Comparison of ENCODE assay signal across 8 mouse cellular contexts in the genomic region with DNA sequence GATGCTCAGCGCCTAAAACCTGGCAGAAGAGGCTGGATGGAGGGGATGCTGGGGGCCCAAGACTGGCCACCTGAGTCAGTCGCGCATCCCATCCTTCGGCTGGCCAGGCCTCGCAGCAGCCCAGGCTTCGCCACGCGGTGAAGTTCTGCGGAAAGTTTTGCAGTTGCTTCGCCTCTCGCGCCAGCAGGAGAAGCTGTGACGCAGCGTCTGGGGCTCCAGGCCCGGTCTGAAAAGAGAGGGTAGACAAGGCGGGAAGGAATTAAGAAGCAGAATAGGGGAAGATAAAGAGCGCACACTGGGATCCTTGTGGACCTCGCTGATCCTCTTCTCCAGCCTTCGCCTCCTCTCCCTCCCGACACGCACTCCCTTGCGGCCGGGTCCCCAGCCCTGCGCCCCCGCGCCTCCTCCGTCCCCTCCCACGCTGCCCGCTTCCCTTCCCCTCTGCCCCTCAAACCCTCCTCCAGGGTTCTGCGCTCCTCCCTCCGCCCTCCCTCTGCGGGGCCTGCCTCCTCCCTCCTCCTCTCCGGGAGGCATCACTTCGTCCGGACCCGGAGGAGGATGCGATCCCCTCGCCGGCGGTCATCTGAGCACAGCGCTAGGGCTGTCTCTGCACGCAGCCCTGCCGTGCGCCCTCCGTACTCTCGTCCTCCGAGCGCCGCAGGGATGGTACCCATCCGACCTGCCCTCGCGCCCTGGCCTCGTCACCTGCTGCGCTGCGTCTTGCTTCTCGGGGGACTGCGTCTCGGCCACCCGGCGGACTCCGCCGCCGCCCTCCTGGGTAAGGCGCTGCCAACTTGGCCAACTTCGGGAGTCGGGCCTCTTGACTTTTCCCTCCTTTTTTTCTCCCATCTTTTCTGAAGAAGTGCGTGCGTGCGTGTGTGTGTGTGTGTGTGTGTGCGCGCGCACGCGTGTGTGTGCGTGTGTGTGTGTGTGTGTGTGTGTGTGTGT. TPM values are rescaled to one million over a fixed set of nuclear protein-coding genes. Genes with fewer than 3 reads are reported as not detected.
DNase-seq lines count a peak whose midpoint lies in the region; ATAC-seq and TF ChIP-seq lines count a peak whose summit lies in the region.

A gene (plus strand): TSS at position 520 of the 948 bp plus-strand sequence.

- peak within 1 kb of the TSS; percentile 96 for H3K27ac ChIP-seq in embryonic facial prominence, embryonic 10.5 days (replicated peaks)
- peak within 1 kb of the TSS; percentile 79 for H3K27ac ChIP-seq in heart, adult 2 months
- H3K27ac ChIP-seq in intestine, postnatal 0 days (ENCODE audit: low read depth, low read length), result peak within 1 kb of the TSS; percentile 23; the same call in 1 of the 2 replicates
- H3K27ac ChIP-seq in lung, embryonic 16.5 days (ENCODE audit: low read length), result peak within 1 kb of the TSS; percentile 95

- H3K9me3 ChIP-seq in embryonic facial prominence, embryonic 10.5 days, result no peaks in the 10 kb centered on the region
- H3K9me3 ChIP-seq in intestine, postnatal 0 days (ENCODE audit: control insufficient read depth), result no peaks in the 10 kb centered on the region
- no peaks in the 10 kb centered on the region for H3K9me3 ChIP-seq in lung, embryonic 16.5 days (ENCODE audit: control insufficient read depth, low read length)

- WGBS in embryonic facial prominence, embryonic 10.5 days, result under 1% methylated on average over 75 of the region's 75 CpGs
- 2% methylated on average over 66 of the region's 75 CpGs for WGBS in heart, adult 2 months
- under 1% methylated on average over 74 of the region's 75 CpGs for WGBS in intestine, postnatal 0 days
- WGBS in lung, embryonic 16.5 days, result under 1% methylated on average over 68 of the region's 75 CpGs

- H3K36me3 ChIP-seq in embryonic facial prominence, embryonic 10.5 days (replicated peaks), result peaks cover 53% of the 10 kb centered on the region
- H3K36me3 ChIP-seq in heart, adult 2 months (ENCODE audit: control insufficient read depth, insufficient read depth, low read length), result no peaks in the 10 kb centered on the region
- H3K36me3 ChIP-seq in intestine, postnatal 0 days (ENCODE audit: control insufficient read depth, insufficient read depth), result no peaks in the 10 kb centered on the region
- no peaks in the 10 kb centered on the region for H3K36me3 ChIP-seq in lung, embryonic 16.5 days (ENCODE audit: control insufficient read depth, insufficient read depth, low read length)

- no peaks in the 10 kb centered on the region for H3K27me3 ChIP-seq in embryonic facial prominence, embryonic 10.5 days (replicated peaks; ENCODE audit: low read depth, poor library complexity, severe bottlenecking)
- H3K27me3 ChIP-seq in heart, adult 2 months (ENCODE audit: control insufficient read depth, insufficient read depth, low read length), result 0 out of 2 replicates have a peak, but pooled peaks cover 5% of the 10 kb centered on the region
- peaks cover 15% of the 10 kb centered on the region; the same call in 1 of the 2 replicates for H3K27me3 ChIP-seq in intestine, postnatal 0 days (replicated peaks; ENCODE audit: control insufficient read depth, insufficient read depth, low read length)
- no peaks in the 10 kb centered on the region for H3K27me3 ChIP-seq in lung, embryonic 16.5 days (ENCODE audit: control insufficient read depth, insufficient read depth, low read depth, low read length)

- no peaks in the 10 kb centered on the region for H3K79me2 ChIP-seq in heart, adult 2 months (replicated peaks; ENCODE audit: control insufficient read depth, insufficient read depth, low read length)

- H3K9ac ChIP-seq in heart, adult 2 months (ENCODE audit: low read depth, low read length), result peak within 1 kb of the TSS; percentile 76
- peak within 1 kb of the TSS; percentile 42 for H3K9ac ChIP-seq in intestine, postnatal 0 days (ENCODE audit: low read depth, low read length)
- H3K9ac ChIP-seq in lung, embryonic 16.5 days (ENCODE audit: low read length), result peak within 1 kb of the TSS; percentile 80

- no peak for TF ChIP-seq EP300 in heart, adult 2 months (IDR thresholded peaks at IDR 0.05; ENCODE audit: insufficient read depth, low read depth, low read length)

- intact Hi-C loops in heart, adult 2 months (cut with DNase I), result no loop called here

- DNase-seq in thymus, postnatal 4 days, result peak; percentile 42
- DNase-seq in thymus, postnatal 25 days, result no peak
- DNase-seq in embryonic facial prominence, embryonic 10.5 days (ENCODE audit: low spot score), result peak; percentile 90
- peak; percentile 83 to 84 for DNase-seq in heart, adult 2 months
- peak; percentile 70 for DNase-seq in ovary, postnatal 14 days (ENCODE audit: low spot score)
- no peak for DNase-seq in layer of hippocampus, postnatal 36 days

- 0 out of 2 replicates have a peak, but pooled peaks have one; percentile 16 for ATAC-seq in intestine, postnatal 0 days
- peak; percentile 87 for ATAC-seq in lung, embryonic 16.5 days (ENCODE audit: low read depth)

- peak within 1 kb of the TSS; percentile 71 for H3K4me2 ChIP-seq in intestine, postnatal 0 days (replicated peaks; ENCODE audit: low read depth)
- peak within 1 kb of the TSS; percentile 77 for H3K4me2 ChIP-seq in lung, embryonic 16.5 days (ENCODE audit: low read depth, low read length)

- peaks cover 68% of the 10 kb centered on the region for H3K4me1 ChIP-seq in embryonic facial prominence, embryonic 10.5 days
- peaks cover 7% of the 10 kb centered on the region for H3K4me1 ChIP-seq in heart, adult 2 months (ENCODE audit: control insufficient read depth, insufficient read depth, low read length)
- no peaks in the 10 kb centered on the region for H3K4me1 ChIP-seq in intestine, postnatal 0 days (replicated peaks; ENCODE audit: control insufficient read depth, insufficient read depth, low read length)
- peaks cover 41% of the 10 kb centered on the region for H3K4me1 ChIP-seq in lung, embryonic 16.5 days (replicated peaks; ENCODE audit: control insufficient read depth, insufficient read depth, low read length)

- peak; percentile 68 for TF ChIP-seq POLR2A in heart, adult 2 months (IDR thresholded peaks at IDR 0.05; ENCODE audit: insufficient read depth, low read depth, low read length)

- no peak for TF ChIP-seq CTCF in heart, adult 2 months (IDR thresholded peaks at IDR 0.05)
- TF ChIP-seq CTCF in intestine, postnatal 0 days (IDR thresholded peaks at IDR 0.05; ENCODE audit: low read depth), result 0 out of 2 replicates have a peak, but pooled peaks have one; percentile 26

- H3K4me3 ChIP-seq in embryonic facial prominence, embryonic 10.5 days, result peak within 1 kb of the TSS; percentile 79
- H3K4me3 ChIP-seq in heart, adult 2 months, result peak within 1 kb of the TSS; percentile 48
- H3K4me3 ChIP-seq in intestine, postnatal 0 days (ENCODE audit: low read depth, low read length), result peak within 1 kb of the TSS; percentile 49
- H3K4me3 ChIP-seq in lung, embryonic 16.5 days (ENCODE audit: low read length), result peak within 1 kb of the TSS; percentile 73

RNA-seq across cellular contexts. Expression of the gene that starts here (rescaled TPM):
- 26.9 and 27.6 TPM in 2 replicates for polyA plus RNA-seq in embryonic facial prominence, embryonic 10.5 days (2016; fragmentation: Nextera tagmentation; extraction: Ambion mirVana)
- total RNA-seq in heart, adult 2 months (2021), result 10 to 100 TPM; 13.9 to 17.5 TPM
- polyA plus RNA-seq in heart, adult 2 months (2012; rRNA removed), result 11.2 and 14.5 TPM in 2 replicates
- polyA plus RNA-seq in intestine, postnatal 0 days (2015; fragmentation: Nextera tagmentation; extraction: Ambion mirVana), result 1.7 TPM in 2 replicates
- 31.0 and 31.9 TPM in 2 replicates for polyA plus RNA-seq in lung, embryonic 16.5 days (2015; fragmentation: Nextera tagmentation; extraction: Ambion mirVana)
- 1 to 10 TPM; 4.7 to 7.4 TPM for total RNA-seq in layer of hippocampus, postnatal 36 days (2021)

Comparison
In these comparisons a context has a peak if more than half of its experiments do, and no peak if none do; other contexts are left out.
1. DNase-seq: peak in thymus, postnatal 4 days (single experiment), embryonic facial prominence, embryonic 10.5 days (single experiment), heart, adult 2 months (2 of 2) and ovary, postnatal 14 days (single experiment); none in thymus, postnatal 25 days (single experiment) and layer of hippocampus, postnatal 36 days (0 of 2).
2. H3K27ac ChIP-seq: peak in every context shown above with its lines; median percentile 96 in embryonic facial prominence, embryonic 10.5 days; 95 in lung, embryonic 16.5 days; 79 in heart, adult 2 months; 23 in intestine, postnatal 0 days.
3. Peak in every context shown above with its lines, with median percentiles within 50 percentile points of each other: H3K4me3 ChIP-seq and H3K9ac ChIP-seq.